Mouse (Mus musculus) C2C12 (cell line): ENCODE measurements around the gene Metap1d.

Source experiments
- CEBPB ChIP-seq: IDR thresholded peaks from one replicate; pipeline ENCODE4 v1.6.1; 2011; ENCODE audit warnings: low read depth, mild to moderate bottlenecking, control low read depth, moderate library complexity
- CTCF ChIP-seq: IDR thresholded peaks from one replicate; pipeline ENCODE4 v1.5.1; 2011; ENCODE audit not compliant: control insufficient read depth, insufficient read depth, insufficient read length
- FOSL1 ChIP-seq: IDR thresholded peaks from one replicate; pipeline ENCODE4 v1.8.0; 2011; ENCODE audit warnings: mild to moderate bottlenecking, low read length; ENCODE audit not compliant: poor library complexity, insufficient read depth, severe bottlenecking
- MAX ChIP-seq: IDR thresholded peaks from one replicate; pipeline ENCODE4 v1.6.1; 2011; ENCODE audit warnings: mild to moderate bottlenecking, control low read depth
- MYOD1 ChIP-seq: IDR thresholded peaks from one replicate; pipeline ENCODE4 v1.6.1; 2011; ENCODE audit warnings: low read depth; ENCODE audit not compliant: control insufficient read depth, insufficient read length
- USF1 ChIP-seq: IDR thresholded peaks from one replicate; pipeline ENCODE4 v1.6.1; 2011; ENCODE audit warnings: low read depth, mild to moderate bottlenecking, control low read depth, moderate library complexity

GRCm38 (mm10) chr2:71424545-71424944, 28.5 kb upstream of the Metap1d start:
- TF ChIP-seq CTCF (no peak), CEBPB (no peak), MYOD1 (no peak), MAX (no peak), USF1 (no peak), FOSL1 (no peak)
